Mouse (Mus musculus) right cerebral cortex, postnatal 4 days (tissue): ENCODE measurements around the gene Arhgap30.

Source experiments
- DNase-seq: peaks from one replicate; pipeline ENCODE4 v3.0.0-alpha.2; 2022

Gene Arhgap30

DNA sequence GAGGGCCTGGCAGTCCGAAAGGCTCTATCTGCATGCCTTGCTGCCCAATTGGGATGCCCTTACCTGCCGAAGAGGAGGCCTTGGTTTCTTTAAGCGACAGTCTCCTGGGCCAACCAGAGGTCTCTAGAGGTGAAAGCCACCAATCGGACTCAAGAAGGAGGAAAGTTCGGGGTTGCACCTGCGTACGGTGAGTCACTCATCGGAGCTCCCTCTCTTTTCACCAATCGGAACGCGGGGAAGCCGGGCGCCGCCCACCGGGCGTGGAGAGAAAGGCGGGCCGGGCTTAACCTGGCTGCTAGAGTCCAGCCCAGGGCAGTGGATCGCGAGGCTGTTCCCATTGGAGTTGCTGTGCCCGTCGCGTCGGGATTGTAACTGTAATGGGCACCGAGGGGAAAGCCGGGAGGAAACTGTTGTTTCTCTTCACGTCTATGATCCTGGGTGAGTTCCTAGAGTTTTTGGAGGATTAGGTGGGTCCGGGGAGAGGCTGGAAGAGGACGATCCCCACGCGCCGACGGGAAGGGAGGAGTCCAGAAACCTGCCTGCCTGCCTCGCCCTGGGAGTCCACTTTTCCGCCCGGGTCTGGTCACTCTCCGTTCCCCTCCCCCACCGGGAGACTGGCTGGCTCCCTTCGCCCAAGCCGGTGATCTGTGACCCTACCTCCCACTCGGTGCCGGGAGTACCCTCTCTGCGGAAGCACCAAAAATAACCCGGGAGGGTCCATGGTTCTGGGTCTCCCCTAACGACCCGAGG is 48.7 kb downstream of the Arhgap30 start, which contains the start of gene F11r:
Gene F11r, plus strand, starts transcription at position 272 of the 750 bp plus-strand sequence.
- DNase-seq = no peak

- DNase-seq = no peak
Observed at GRCm38 (mm10) chr1:171438014-171438670, 49.4 kb downstream of the Arhgap30 start.

- no peak for DNase-seq
Observed at GRCm38 (mm10) chr1:171439072-171439471, 50.3 kb downstream of the Arhgap30 start.

DNA sequence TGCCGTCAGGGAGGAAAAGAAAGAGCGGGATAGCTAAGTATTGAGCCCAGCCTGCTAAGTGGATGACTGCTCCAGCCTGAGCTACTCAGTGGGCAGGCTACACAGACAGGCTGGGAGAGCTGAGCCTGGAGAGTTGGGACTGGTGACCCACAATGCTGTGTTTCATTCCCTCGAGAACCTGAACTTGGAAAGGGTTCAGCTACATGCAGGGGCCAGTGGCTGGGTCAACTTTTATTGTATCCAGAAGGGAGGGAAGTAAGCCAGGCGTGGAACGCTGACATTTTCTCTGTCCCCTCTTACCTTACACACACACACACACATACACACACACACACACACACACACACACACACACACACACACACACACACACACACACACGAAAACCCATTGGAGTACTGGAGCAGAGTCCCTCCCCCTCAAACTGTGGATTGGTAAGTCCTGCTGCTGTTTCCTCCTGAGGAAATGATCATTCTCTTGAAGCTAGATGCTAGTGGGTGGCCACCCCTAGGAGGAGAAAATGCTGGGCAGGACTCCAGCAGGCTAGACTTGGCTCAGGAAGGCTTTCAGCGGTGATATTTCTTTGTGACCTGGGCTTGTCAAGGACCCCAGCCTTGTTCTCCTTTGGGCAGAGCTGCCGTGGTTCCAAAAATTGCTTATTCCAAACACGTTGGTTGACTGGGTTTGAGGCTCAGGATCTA is 51.4 kb downstream of the Arhgap30 start:
- DNase-seq = no peak

DNA sequence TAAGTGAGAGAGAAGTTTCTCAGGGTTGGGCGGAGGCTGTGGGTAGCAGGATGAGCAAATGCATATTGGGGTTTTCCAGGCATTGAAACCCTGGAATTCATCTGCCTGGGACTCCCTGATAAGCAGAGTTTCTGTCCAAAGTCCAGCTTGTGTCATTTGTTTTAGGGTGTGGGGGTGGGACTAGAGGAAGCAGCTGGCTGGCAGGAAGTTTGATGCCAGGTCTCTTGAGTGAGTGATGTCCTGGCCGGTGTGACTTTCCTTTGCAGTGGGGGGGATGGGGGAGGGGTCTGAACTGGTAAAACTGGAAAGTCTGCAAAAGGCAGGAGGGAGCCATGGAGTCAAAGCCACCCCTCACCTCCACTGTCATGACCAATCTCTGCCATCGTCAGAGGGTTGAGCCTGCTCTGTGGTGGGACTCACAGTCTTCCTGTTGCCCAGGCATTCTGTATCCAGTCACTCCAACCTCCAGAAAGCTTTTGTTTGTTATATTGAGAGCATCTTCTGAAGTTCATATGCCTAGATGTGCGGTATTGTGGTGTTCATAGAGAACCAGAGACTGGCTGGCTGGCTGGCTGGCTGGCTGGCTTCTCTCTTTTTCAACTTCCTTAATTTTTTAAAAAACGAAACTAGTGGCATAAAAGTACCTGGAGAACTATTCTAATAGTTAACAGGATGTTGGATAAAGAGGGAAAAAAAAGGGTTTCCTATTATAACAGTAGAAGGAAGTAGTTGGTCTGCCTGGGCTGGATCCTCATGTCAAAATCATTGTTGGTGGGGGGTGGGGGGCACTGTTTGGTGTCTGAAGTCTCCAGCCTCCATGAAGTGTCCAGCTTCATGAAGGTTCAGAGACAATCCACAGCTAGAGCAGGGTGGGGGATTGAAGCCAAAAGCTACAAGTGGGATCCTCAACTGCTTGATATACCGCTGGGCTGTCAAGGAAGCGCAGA is 53.0 kb downstream of the Arhgap30 start:
- DNase-seq = no peak

DNA sequence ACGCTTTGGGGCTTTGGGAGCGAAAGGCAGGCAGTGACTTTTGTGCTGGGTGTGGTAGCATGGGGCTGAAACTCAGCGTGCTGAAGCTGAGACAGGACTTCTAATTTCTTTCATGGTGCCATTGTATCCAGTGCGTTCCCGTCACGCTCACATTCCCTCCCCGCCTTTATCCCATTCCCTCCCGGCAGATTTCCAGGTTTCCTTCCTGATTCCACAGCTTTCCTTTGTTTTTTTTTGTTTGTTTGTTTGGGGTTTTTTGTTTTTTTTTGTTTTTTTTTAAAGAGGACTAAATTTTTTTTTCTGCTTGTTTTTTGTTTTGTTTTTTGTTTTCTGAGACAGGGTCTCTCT is 53.6 kb downstream of the Arhgap30 start:
- no peak for DNase-seq

GRCm38 (mm10) chr1:171445050-171445449 is 56.3 kb downstream of the Arhgap30 start:
- no peak for DNase-seq

GRCm38 (mm10) chr1:171446854-171447253 is 58.1 kb downstream of the Arhgap30 start:
- DNase-seq = no peak

DNA sequence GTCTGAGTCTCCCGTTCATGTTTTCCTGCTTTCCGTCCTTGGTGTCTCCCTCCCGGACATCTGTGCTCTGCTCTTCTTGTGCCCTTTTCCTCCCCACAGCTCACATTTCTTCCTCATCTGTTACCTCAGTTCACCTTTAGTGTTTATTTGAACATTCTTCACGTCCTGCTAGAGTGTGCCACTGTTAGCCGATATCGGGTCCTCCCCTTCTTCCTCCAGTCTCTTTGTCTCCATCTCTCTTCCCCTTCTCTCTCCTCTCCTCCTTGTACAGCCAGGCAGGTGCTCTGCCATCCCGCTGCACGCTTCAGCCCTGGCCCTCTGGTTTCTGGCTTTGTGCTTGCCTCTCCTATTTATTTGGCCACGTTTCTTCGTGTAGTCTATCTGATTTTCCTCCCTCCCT is 58.9 kb downstream of the Arhgap30 start:
- no peak for DNase-seq

- no peak for DNase-seq
Observed at GRCm38 (mm10) chr1:171450062-171450461, 61.3 kb downstream of the Arhgap30 start.

- no peak for DNase-seq
Observed at GRCm38 (mm10) chr1:171451001-171451400, 62.2 kb downstream of the Arhgap30 start.

DNA sequence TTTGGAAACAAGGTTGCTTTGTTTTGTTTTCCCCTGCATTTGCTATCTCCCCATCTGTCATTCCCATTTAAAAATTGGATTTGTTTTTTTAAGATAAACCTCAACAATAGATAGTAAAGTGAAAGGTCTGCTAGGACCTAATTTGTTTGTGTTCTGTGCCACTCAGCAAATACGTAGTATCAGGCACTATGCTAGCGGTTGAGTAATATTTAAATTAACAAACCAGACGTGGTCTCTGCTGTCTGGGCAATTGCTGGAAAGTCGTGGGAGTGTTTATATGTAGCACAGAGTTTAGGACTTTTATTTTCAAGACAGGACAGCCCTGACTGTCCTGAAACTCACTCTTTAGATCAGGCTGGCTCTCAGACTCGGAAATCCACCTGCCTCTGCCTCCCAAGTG is 63.8 kb downstream of the Arhgap30 start:
- DNase-seq = no peak

- no peak for DNase-seq
Observed at GRCm38 (mm10) chr1:171452923-171453322, 64.2 kb downstream of the Arhgap30 start.

GRCm38 (mm10) chr1:171454926-171455325 is 66.2 kb downstream of the Arhgap30 start:
- no peak for DNase-seq

GRCm38 (mm10) chr1:171457568-171457967 is 68.8 kb downstream of the Arhgap30 start:
- no peak for DNase-seq

GRCm38 (mm10) chr1:171459791-171460190 is 71.0 kb downstream of the Arhgap30 start:
- DNase-seq = no peak
